Mouse (Mus musculus): ENCODE data around the gene Espn.

Gene Espn

DNA sequence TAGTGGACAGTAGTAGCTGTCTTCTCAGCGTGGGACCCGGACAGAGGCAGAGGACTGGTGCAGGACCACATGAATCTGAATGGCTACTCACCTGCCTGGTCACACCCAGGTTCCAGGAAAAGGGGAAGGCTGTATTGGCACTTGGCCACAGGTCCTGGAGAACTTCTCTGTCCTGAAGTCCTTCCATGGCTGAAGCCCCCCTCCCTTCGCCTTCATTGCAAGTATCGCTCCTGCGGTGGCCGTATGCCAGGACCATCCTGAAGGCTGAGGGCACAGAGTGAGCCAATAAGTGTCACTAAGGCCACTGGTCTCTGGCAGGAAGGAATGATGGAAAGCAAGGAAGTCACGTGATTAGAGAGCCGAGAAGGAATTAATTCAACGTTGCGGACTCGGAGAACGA, 57.9 kb downstream of the Espn start:
- no peak for DNase-seq

GRCm38 (mm10) chr4:152092751-152093293, 59.3 kb downstream of the Espn start:
- no peak for DNase-seq

DNA sequence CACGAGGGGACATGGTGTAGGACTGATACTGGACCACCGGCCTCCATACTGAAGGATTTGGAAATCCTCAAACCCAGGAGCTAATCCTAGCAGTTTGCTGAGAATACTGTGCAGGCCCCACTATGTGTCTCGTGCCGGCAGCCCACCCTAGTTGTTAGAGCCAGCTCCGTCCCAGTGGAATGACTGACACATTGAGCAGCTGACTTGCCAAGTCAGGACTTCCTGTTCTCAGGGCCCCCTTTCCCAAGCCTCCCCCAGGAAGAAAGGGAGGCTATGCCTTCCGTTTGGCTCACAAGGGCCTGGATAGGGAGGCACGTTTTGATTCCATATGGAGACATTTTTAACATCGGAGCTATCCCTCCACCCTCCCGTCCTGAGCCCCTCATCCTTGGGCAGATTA, 62.0 kb downstream of the Espn start:
- DNase-seq = no peak

- DNase-seq = no peak
These were observed 63.5 kb downstream of the Espn start for GRCm38 (mm10) chr4:152088556-152089120.

DNA sequence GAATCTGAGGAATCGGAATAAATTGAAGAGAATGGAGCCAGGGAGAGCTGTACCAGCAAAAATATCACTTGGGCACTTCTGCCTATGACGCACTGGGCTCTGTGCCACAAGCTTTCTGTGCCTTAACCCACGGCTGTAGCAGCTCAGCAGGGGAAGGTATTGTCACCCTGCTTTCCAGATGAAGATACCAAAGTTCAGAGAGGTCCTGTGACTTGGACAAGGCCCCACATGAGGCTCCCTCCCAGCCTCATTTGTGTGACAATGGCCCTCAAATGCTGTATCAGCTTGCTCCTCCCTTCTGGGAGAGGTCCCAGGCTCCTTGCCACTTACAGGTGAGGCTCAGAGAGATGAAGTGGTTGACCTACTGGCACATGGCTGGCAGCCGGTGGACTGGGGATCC, 64.0 kb downstream of the Espn start:
- no peak for DNase-seq

DNA sequence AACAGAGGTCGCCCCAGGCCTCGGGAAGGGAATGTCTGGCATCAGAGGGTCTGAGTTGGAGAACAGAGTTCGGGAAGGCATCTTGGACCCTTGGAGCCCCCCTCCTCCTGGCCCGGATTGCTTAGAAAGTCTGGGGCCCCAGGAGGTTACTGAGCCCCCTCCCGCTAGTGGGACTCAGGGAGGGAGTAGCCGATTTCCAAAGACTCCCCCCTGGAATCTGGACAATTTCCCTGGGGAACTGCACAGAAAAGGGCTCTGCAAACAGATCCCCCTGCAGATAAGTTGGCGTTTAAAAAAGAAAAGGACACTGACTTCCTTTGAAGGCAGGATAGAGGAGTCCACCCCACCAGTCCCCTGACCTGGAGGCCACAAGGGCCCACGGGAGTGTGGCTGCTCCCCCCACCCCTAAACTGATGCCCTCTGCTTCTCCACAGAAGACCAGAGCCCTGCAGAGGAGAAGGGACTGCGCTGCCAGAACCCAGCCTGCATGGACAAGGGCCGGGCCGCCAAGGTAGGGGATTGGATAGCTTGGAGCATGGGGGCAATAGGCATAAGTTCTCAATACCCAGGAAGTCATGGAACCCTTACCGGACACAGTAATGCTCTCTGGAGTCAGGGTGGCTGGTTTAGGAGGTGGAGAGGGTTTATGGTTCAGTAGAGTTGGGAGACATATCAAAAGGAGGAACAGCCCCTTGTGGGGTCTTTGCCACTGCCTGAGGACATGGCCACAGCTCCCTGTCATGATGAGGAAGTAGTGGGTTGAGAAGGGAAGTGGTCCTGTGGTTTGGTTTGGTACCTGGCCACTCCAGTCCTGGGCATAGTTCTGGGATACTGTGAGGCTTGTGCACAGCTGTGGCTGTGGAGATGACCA, 64.7 kb downstream of the Espn start:
- DNase-seq = no peak

- DNase-seq = no peak
These were observed 65.5 kb downstream of the Espn start for GRCm38 (mm10) chr4:152086505-152087210.

DNA sequence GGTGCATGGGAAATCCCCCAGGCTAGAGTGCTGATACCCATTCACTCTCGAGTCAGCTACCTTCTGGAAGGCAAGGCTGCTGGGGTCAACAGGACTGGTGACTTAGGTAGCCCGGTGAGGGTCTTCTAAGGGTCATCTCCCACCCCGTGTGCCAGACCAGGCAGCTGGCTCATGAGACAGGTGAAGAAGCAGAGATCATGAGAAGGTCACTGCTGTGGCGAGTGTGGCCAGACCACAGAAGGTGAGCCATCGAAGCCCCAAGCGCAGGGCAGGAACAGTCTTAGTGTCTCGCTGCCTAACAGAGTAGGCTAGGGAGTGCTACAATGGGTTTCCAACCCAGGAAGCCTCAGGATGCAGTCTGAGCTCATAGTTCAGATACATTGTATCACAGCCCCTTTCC, 67.6 kb downstream of the Espn start:
- DNase-seq = no peak

GRCm38 (mm10) chr4:152083611-152084220, 68.5 kb downstream of the Espn start:
- no peak for DNase-seq

DNA sequence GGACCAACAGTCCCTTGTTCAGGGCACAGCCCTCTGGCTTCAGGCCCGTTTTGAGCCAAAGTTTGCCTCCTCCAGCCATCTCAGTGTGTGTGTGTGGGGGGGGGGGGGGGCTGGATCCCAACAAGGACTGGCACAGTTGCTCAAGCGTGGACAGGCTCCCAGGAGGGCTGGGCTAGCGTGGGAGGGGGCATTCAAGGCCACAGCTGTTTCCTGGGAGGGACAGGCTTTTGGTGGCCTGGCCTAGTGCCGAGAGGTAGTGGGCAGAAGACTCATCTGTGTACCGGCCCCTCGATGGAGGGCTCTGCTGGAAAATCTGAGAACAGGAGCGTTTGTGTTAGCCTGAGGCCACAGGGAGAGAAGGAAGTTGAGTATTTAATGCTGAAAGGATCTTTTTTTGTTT, 72.2 kb downstream of the Espn start:
- no peak for DNase-seq

DNA sequence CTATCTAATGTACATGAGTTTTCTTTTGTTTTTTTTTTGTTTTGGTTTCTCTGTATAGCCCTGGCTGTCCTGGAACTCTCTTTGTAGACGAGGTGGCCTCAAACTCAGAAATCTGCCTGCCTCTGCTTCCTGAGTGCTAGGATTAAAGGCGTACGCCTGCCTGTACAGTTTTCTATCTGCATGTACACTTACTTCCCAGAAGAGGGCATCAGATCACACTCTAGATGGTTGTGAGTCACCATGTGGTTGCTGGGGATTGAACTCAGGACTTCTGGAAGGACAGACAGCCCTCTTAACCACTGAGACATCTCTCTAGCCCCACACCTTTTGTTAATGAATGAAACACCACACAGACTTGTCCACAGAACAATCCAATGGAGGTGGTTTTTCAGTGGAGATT, 72.9 kb downstream of the Espn start:
- no peak for DNase-seq

GRCm38 (mm10) chr4:152078105-152078530, 74.1 kb downstream of the Espn start:
- DNase-seq = no peak

GRCm38 (mm10) chr4:152077191-152077590, 75.0 kb downstream of the Espn start:
- DNase-seq = no peak

DNA sequence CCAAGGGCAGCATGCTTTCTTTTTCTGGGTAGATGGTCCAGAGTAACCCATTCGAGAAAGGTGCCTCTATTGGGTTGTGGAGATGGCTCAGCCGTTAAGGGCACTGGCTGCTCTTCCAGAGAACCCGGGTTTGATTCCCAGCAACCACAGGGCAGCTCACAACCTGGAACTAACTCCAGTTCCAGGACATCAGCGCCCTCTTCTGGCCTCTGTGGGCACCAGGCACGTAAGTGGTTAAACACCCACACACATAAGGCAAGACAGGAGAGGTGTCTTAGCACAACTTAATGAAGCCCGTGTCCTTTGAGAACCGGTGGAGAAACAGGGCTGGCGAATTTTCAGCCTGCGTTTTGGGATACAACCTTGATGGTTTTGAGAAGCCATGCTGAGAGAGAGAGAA, 77.6 kb downstream of the Espn start:
- DNase-seq = no peak

DNA sequence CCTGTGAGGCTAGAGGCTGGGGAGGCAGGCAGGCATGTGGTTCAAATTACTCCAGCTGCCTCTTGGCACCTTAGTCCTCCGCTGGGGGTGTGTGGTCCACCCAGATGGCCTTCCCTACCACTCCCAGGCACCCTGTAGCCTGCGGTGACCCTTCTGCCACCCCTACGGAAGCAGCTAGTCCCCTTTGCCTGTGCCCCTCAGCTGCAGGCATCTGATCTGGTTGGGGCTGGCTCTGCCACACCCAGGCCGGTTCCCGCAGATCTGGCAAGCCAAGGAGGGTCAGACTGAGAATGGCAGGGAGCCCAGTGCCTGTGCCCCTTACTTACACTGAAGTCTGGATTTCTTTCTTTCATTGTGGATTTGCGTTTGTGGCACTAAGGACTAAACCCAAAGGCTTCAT, 78.5 kb downstream of the Espn start:
- no peak for DNase-seq

- DNase-seq = no peak
These were observed 79.5 kb downstream of the Espn start for GRCm38 (mm10) chr4:152072655-152073054.

GRCm38 (mm10) chr4:152072121-152072601, 80.0 kb downstream of the Espn start, which contains the start of gene Plekhg5:
TSS of gene Plekhg5 (plus strand) at chr4:152072498.
- no peak for DNase-seq

DNA sequence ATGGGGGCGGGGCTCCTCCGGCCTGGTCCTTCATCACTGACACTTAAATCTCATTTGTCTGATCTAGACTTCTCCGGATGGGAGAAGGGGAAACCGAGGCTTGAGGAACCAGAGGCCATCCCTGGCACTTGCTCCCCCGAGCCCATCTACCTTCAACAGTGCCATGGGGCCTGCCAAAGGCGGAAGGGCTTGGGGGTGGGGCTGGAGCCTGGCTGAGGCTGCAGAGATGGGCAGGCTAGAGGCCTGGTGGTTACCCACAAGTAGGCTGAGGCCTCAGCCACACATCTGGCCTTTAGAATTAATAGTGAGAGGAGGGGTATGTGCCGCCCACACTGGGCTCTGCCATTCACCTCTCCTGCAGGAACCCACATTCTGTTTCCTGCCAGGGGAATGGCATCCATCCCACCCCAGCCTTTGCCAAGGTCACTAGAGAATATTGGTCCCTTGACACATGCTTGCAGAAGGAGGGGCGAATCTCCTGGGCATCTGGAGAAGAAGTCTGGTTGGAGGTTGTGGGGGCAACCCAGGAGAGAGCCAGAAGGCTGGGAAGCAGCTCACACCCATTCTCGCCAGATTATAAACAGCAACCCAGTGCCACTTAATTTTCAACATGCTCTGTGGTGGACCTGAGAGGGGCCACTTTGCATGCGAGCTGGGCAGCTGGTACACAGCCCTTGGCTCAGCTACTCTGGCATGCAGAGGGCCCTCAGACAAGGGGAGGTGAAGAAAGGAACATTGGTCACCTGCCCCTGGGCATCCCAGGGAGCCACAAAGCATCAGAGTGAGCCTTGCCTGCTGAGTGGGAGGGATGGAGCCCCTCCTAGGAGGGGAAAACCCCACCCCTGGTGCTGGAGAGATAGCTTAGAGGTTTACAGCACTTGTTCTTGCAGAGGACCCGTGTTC, 81.4 kb downstream of the Espn start:
- no peak for DNase-seq
